Mouse (Mus musculus) bone marrow macrophage, adult 2 months (primary cell): ENCODE results near the gene Retreg1. TPM values are rescaled to one million over a fixed set of nuclear protein-coding genes. Genes with fewer than 3 reads are reported as not detected.

Experiments
- H3K27ac ChIP-seq: 2 replicates; pipeline ENCODE4 v1.5.1; 2012; ENCODE audit warnings: low read depth, low read length; ENCODE audit not compliant: insufficient read depth
- H3K4me1 ChIP-seq: 2 replicates; pipeline ENCODE4 v1.6.1; 2012; ENCODE audit warnings: low read length; ENCODE audit not compliant: control insufficient read depth, insufficient read depth
- H3K4me3 ChIP-seq: 2 replicates; pipeline ENCODE4 v1.5.1; 2012; ENCODE audit warnings: mild to moderate bottlenecking, low read length, moderate library complexity; ENCODE audit not compliant: insufficient read depth
- CTCF ChIP-seq: IDR thresholded peaks from 2 replicates; pipeline ENCODE4 v1.5.1; 2012; ENCODE audit warnings: low read depth, mild to moderate bottlenecking, low read length, moderate library complexity
- POLR2A ChIP-seq: IDR thresholded peaks from 2 replicates; pipeline ENCODE4 v1.6.1; 2012; ENCODE audit warnings: mild to moderate bottlenecking, low read depth, low read length, borderline replicate concordance
- polyA plus RNA-seq: library from polyadenylated mRNA; stranded (reverse); fragments of >200 nt; gene quantifications from 2 replicates; pipeline ENCODE4 v1.2.4, GENCODE M21; 2012; ENCODE audit not compliant: missing spikeins, insufficient read depth, insufficient read length

Gene Retreg1
- polyA plus RNA-seq, result 48.4 and 49.7 TPM in 2 replicates

DNA sequence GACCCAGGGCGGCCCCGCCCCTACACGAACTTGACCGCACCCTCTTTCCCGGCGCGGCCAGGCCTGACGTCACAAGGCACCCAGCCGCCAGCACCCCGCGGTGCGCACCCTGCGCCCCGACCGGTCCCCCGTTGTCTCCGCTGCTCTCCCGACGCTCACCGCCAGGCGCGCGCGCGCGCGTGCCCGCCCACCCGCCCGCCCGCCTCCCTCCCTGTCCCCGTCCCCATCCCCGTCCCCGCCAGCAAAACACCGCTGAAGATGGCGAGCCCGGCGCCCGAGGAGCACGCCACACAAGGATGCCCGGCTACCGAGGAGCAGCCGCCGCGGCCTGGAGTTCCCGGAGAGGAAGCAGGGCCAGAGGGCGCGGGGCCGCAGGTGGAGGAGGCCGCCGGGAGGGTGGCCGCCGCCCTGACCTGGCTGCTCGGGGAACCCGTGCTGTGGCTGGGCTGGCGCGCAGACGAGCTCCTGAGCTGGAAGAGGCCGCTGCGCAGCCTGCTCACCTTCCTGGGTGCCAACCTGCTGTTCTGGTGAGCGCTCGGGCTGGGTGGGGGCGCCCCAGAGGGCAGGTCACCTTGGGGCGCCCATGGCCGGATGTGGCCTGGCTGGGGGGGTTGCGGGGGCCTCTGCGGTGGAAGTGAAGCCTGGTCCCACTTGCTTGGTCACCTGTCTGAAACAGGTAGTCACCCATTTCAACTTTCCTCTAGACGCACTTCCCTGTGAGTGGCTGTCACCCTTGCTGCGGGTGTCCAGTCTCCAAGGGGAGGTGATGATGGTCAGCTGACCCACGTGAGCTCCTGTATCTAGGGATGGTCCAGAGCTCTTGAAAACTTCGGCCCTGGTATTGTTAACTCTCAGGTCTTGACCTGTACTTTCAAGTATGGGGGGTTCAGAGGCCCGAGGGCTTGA is at the start of gene Retreg1:
Gene Retreg1, plus strand, starts transcription at position 95 of the 906 bp plus-strand sequence.
- peaks cover 26% of the 10 kb centered on the region for H3K4me1 ChIP-seq
- TF ChIP-seq POLR2A, result no peak
- TF ChIP-seq CTCF, result no peak
- peak within 1 kb of the TSS; percentile 28 for H3K27ac ChIP-seq
- H3K4me3 ChIP-seq, result peak within 1 kb of the TSS; percentile 87

- Histone ChIP-seq H3K4me1 (peaks cover 5% of the 10 kb centered on the region), H3K4me3 (no peak overlapping the region), H3K27ac (no peak overlapping the region)
- TF ChIP-seq POLR2A (no peak), CTCF (no peak)
Observed at GRCm38 (mm10) chr15:25794123-25794522, 48.9 kb upstream of the Retreg1 start.

- no peak overlapping the region for H3K27ac ChIP-seq
- peaks cover 5% of the 10 kb centered on the region for H3K4me1 ChIP-seq
- no peak for TF ChIP-seq POLR2A
- no peak for TF ChIP-seq CTCF
- H3K4me3 ChIP-seq, result no peak overlapping the region
Observed at GRCm38 (mm10) chr15:25795496-25795895, 47.5 kb upstream of the Retreg1 start.

DNA sequence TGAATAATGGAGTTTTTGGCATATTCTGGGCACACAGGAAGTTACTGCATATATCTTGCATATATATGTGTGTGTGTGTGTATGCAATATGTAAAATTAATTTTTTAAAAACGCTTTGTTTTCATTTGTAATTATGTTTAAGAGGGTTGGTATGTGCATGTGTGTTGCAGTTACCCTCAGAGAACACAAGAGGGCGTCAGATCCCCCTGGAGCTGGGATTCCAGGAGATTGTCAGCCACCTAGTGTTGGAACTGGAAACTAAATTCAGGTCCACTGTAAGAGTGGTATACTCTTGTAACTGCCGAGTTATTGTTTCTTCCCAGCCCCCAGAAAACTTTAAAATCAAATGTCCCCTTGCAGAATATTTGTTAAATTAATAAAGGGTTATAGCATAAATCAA is 46.6 kb upstream of the Retreg1 start:
- Histone ChIP-seq H3K4me3 (no peak overlapping the region), H3K4me1 (peaks cover 5% of the 10 kb centered on the region), H3K27ac (no peak overlapping the region)
- TF ChIP-seq CTCF (peak; percentile 83), POLR2A (no peak)

GRCm38 (mm10) chr15:25797179-25797578 is 45.8 kb upstream of the Retreg1 start:
- TF ChIP-seq CTCF (no peak), POLR2A (no peak)
- Histone ChIP-seq H3K4me3 (no peak overlapping the region), H3K27ac (no peak overlapping the region), H3K4me1 (peaks cover 5% of the 10 kb centered on the region)

DNA sequence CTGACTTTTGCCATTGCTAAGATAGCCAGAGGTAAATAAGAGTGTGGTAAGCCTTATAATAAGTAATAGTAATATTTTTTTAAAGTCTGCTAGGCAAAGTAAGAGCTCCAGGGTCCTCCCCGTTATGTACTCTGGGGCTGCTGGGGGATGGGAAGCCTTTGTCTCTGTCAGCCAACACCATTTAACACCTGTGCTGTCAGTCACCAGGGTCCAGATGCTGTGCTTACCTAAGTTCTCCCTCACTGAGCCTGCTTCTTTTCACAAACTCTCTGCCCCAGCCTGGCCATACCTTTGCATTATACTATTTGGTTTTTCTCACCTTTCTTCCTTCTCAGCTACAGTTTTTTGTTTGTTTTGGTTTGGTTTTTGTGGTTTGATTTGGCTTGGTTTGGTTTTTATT is 45.1 kb upstream of the Retreg1 start:
- H3K27ac ChIP-seq, result no peak overlapping the region
- H3K4me1 ChIP-seq, result no peaks in the 10 kb centered on the region
- no peak overlapping the region for H3K4me3 ChIP-seq
- TF ChIP-seq POLR2A (no peak), CTCF (no peak)

GRCm38 (mm10) chr15:25801726-25802125 is 41.3 kb upstream of the Retreg1 start:
- TF ChIP-seq CTCF (no peak), POLR2A (no peak)
- H3K4me1 ChIP-seq, result no peaks in the 10 kb centered on the region
- no peak overlapping the region for H3K4me3 ChIP-seq
- H3K27ac ChIP-seq, result no peak overlapping the region

- H3K4me3 ChIP-seq, result no peak overlapping the region
- H3K4me1 ChIP-seq, result no peaks in the 10 kb centered on the region
- TF ChIP-seq CTCF, result no peak
- no peak for TF ChIP-seq POLR2A
- H3K27ac ChIP-seq, result no peak overlapping the region
Observed at GRCm38 (mm10) chr15:25802194-25802593, 40.8 kb upstream of the Retreg1 start.

DNA sequence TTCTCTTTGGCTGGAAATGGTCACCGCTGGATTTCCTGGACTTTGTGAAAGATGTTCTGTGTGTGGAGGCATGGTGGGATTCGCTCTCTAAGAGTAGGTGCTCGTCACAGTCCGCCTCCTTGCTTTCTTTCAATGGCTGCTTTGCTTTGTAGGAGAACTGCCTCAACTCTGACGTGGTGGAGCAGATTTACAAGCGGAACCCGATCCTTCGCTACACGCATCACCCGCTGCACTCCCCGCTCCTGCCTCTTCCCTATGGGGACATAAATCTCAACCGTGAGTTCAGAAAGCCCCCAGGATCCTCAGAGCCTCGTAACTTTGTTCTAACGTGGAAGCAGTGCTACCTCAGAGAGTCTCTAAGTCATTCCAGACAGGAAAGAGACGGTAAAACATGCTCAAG is 39.9 kb upstream of the Retreg1 start:
- Histone ChIP-seq H3K4me3 (no peak overlapping the region), H3K27ac (no peak overlapping the region), H3K4me1 (no peaks in the 10 kb centered on the region)
- TF ChIP-seq POLR2A, result no peak
- no peak for TF ChIP-seq CTCF
